Mouse (Mus musculus): ENCODE data around the gene Matn1.

Gene Matn1

GRCm38 (mm10) chr4:130944112-130944511, at the start of gene Matn1:
TSS of gene Matn1 (plus strand) at chr4:130944385.
- DNase-seq (ENCODE audit: low read depth, low spot score) = no peak

- DNase-seq (ENCODE audit: low read depth, low spot score) = no peak
Measured at GRCm38 (mm10) chr4:130895701-130896100, 48.5 kb upstream of the Matn1 start.

- peak; percentile 48 for DNase-seq (ENCODE audit: low read depth, low spot score)
Measured at GRCm38 (mm10) chr4:130896372-130896771, 47.8 kb upstream of the Matn1 start.

- DNase-seq (ENCODE audit: low read depth, low spot score) = no peak
Measured at GRCm38 (mm10) chr4:130899383-130899781, 44.8 kb upstream of the Matn1 start.

GRCm38 (mm10) chr4:130899782-130900427, 44.3 kb upstream of the Matn1 start:
- no peak for DNase-seq (ENCODE audit: low read depth, low spot score)

GRCm38 (mm10) chr4:130900746-130901145, 43.4 kb upstream of the Matn1 start:
- peak; percentile 60 for DNase-seq (ENCODE audit: low read depth, low spot score)

- no peak for DNase-seq (ENCODE audit: low read depth, low spot score)
Measured at GRCm38 (mm10) chr4:130902289-130902781, 41.9 kb upstream of the Matn1 start.

- no peak for DNase-seq (ENCODE audit: low read depth, low spot score)
Measured at GRCm38 (mm10) chr4:130905025-130905424, 39.2 kb upstream of the Matn1 start.

- no peak for DNase-seq (ENCODE audit: low read depth, low spot score)
Measured at GRCm38 (mm10) chr4:130905882-130906281, 38.3 kb upstream of the Matn1 start.

GRCm38 (mm10) chr4:130906296-130906695, 37.9 kb upstream of the Matn1 start:
- DNase-seq (ENCODE audit: low read depth, low spot score) = peak; percentile 83

GRCm38 (mm10) chr4:130907200-130908069, 36.8 kb upstream of the Matn1 start:
- no peak for DNase-seq (ENCODE audit: low read depth, low spot score)

GRCm38 (mm10) chr4:130908133-130908532, 36.1 kb upstream of the Matn1 start:
- no peak for DNase-seq (ENCODE audit: low read depth, low spot score)

GRCm38 (mm10) chr4:130909167-130909874, 34.9 kb upstream of the Matn1 start:
- DNase-seq (ENCODE audit: low read depth, low spot score) = no peak

- no peak for DNase-seq (ENCODE audit: low read depth, low spot score)
Measured at GRCm38 (mm10) chr4:130910666-130911065, 33.5 kb upstream of the Matn1 start.

- DNase-seq (ENCODE audit: low read depth, low spot score) = no peak
Measured at GRCm38 (mm10) chr4:130912626-130913025, 31.6 kb upstream of the Matn1 start.

- no peak for DNase-seq (ENCODE audit: low read depth, low spot score)
Measured at GRCm38 (mm10) chr4:130913077-130913476, 31.1 kb upstream of the Matn1 start, which contains the start of gene Laptm5. TSS of gene Laptm5 (plus strand) at chr4:130913125.

- no peak for DNase-seq (ENCODE audit: low read depth, low spot score)
Measured at GRCm38 (mm10) chr4:130913511-130913910, 30.7 kb upstream of the Matn1 start.

GRCm38 (mm10) chr4:130914011-130914410, 30.2 kb upstream of the Matn1 start:
- DNase-seq (ENCODE audit: low read depth, low spot score) = no peak

- DNase-seq (ENCODE audit: low read depth, low spot score) = no peak
Measured at GRCm38 (mm10) chr4:130914527-130914926, 29.7 kb upstream of the Matn1 start.

GRCm38 (mm10) chr4:130915006-130915667, 29.0 kb upstream of the Matn1 start:
- no peak for DNase-seq (ENCODE audit: low read depth, low spot score)

- no peak for DNase-seq (ENCODE audit: low read depth, low spot score)
Measured at GRCm38 (mm10) chr4:130915668-130916035, 28.5 kb upstream of the Matn1 start.

GRCm38 (mm10) chr4:130916639-130917038, 27.5 kb upstream of the Matn1 start:
- DNase-seq (ENCODE audit: low read depth, low spot score) = no peak

All from forelimb bud, embryonic 11.5 days (tissue).